Mouse (Mus musculus) frontal cortex, adult 2 months (tissue): Measurements from ENCODE around the gene Gemin8. TPM values are rescaled to one million over a fixed set of nuclear protein-coding genes. Genes with fewer than 3 reads are reported as not detected.
A peak's percentile ranks its signal among the peaks of the same experiment; 100 is the strongest.

Experiments used
- DNase-seq, 2 experiments: peaks; one replicate each; pipeline ENCODE4 v3.0.0; 2022; ENCODE audit warnings: low spot score in 1 of 2; ENCODE audit errors: extremely low spot score in 1 of 2
- polyA plus RNA-seq: library from polyadenylated mRNA; depleted of rRNA; stranded (reverse); fragments of >200 nt; gene quantifications from 2 replicates; pipeline ENCODE4 v1.2.3, GENCODE M21; 2012; rRNA removed

Gemin8 gene
- polyA plus RNA-seq, 1 experiment: 16.4 TPM

DNA sequence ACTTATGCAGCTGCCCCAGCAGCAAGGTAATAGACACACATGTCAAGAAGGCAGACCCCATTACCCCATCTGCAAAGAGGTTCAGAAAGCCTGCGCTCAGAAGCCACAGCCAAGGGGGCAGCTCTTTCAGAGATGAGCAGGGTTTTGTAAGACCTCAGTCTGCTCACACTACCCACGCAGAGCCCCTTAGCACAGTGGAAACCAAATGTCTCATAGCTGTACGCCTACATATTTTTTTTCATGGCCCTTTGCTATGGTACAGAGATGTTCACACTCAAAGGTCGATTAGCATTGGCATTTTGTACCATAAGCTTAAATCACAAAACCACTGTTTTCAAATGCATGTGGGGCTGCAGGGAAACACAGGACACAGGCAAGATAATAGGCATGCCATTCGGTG is 56.6 kb downstream of the Gemin8 start:
- no peak for DNase-seq

DNA sequence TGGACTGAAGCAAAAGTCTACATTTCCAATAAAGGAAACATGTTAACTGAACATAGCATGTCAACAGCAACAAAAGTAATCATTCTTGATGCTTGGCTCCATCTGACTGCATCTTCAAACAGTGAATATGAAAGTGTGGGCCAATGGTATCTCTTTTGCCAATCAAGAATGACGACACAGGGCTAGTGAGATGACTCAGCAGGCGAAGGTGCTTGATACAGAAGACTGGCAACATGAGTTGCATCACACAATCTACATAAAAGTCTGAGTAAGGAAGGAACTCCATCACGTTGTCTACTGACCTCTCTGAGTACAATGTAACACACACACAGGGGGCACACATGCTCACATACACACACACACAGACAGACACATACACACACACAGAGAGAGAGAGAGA is 59.5 kb downstream of the Gemin8 start:
- DNase-seq: no peak

DNA sequence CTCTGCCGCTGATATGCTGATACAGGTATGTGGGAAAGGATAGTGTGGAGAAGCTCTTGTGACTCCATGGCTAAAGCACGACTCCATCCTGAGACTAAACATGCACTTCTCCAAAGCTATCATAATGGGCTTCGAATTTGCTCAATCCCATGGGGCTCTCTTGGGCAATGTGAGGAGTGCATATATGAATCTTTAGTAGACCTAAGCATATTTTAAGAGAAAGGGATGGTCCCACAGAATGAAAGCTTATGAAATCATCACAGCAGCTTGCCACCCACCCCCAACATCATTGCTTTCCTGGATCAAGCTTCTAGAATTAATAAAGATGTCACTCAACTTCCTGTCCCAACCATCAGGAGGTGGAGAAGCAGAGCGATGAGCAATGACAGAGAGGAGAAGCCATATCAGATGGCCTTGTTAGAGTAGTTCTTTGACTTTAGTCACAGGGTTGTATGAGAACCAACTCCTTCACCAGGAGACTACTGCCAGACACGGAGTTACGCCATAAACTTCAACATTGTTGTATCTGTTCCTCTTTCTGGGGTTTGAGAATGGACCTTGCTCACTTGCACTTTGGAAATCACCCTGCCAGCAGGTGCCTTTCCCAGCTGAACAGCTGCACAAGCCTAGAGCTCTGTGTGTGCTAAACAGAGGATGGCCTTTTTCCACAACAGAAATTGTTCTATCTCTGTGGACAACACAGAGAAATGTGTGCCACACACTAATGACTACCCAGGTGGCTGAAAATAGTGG is 60.4 kb downstream of the Gemin8 start:
- DNase-seq: no peak

DNA sequence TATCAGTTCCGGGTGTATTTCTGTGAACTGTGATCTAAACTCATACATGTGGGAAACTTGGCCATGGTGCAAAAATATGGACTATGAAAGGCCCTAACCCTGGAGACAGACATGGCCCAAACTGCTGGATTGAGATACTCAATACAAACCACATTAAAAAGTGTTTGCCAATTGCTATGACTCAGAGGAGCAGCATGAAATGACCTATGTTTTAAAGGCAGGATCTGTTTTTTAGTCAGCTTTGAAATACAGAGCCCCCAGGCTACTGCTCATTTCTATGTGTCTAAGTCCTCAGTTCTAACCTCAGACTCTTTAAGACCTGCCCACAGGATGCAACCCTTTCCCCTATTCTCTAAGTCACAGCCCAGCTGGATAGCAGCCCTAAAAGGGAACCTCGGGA is 65.9 kb downstream of the Gemin8 start:
- no peak for DNase-seq

DNA sequence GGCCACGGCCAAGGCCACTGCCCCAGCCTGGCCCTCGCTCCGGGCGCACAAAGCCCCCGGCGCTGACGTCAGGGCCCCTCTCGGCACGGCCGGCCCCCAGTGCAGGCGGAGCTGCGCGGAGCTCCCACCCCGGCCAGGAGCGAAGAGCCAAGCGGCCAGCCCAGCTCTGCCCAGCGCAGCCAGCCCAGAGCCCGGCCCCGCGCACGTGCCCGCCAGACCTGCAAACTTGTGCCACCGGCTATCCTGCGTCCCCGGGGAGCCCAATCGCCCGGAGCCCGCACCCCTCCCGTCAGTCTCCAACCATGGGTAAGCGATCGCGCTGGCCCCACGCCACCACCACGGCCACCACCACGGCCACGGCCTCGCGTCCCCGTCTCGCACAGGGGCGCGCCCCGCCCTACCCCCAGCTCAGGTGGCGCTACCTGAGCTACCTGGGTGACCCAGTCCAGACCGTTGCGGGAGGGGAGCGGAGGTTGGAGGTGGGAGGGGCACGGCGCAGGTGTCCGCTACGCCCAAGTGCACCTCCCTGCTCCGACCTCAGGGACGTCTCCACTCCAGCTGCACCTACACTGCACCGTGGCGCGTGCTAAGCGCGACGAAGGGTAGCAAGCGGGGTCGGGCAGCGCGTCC is 68.7 kb downstream of the Gemin8 start, which contains the start of gene Gpm6b:
Gene Gpm6b, plus strand, starts transcription at position 81 of the 630 bp plus-strand sequence.
- DNase-seq: peak in 1 of 2 experiments; percentile 41

DNA sequence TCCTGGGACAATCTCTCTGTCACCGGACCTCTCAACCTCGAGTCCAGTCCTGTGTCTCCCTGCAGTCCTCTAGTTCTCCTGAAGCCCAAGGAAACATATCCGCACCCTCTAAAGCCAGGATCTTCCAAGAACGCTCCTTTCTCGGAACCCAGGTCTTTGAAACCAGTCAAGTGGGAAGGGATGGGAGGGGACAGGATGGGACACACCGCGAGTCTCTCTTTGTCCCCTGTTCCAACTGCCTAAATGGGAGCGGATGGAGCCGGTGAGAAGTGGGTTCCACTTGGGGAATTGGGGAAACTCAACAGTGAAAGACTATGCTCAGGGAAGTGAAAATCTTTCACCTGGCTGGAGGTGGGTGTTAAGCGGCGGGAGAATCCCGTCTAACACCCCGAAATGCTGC is 69.3 kb downstream of the Gemin8 start:
- DNase-seq: no peak

Other genes starting within 250 kb of the Gemin8 start
- 576 and 615 TPM in 2 replicates for gene Gpm6b, start 68.5 kb downstream of the Gemin8 start, polyA plus RNA-seq